Mouse (Mus musculus) forebrain, embryonic 12.5 days (tissue): ENCODE data around the gene Dusp23. TPM values are rescaled to one million over a fixed set of nuclear protein-coding genes. Genes with fewer than 3 reads are reported as not detected.

Experiments used
- ATAC-seq: fragments of 200-750 bp; cut with Nextera tagmentation; 2 replicates; pipeline ENCODE4 v1.8.0; 2017; ENCODE audit warnings: moderate TSS enrichment; ENCODE audit not compliant: low FRiP score
- H3K27ac ChIP-seq: fragments of 300-500 bp; sonication (generic); 2 replicates; pipeline ENCODE4 v1.5.1; 2016; ENCODE audit warnings: mild to moderate bottlenecking
- H3K27me3 ChIP-seq: fragments of 300-500 bp; sonication (generic); 2 replicates; pipeline ENCODE4 v1.6.1; 2016; ENCODE audit warnings: mild to moderate bottlenecking
- H3K36me3 ChIP-seq: fragments of 300-500 bp; sonication (generic); replicated peaks from 2 replicates; pipeline ENCODE4 v1.6.1; 2016; ENCODE audit warnings: mild to moderate bottlenecking
- H3K4me1 ChIP-seq: fragments of 300-500 bp; sonication (generic); 2 replicates; pipeline ENCODE4 v1.6.1; 2016
- H3K4me2 ChIP-seq: fragments of 300-500 bp; sonication (generic); 2 replicates; pipeline ENCODE4 v1.6.1; 2016; ENCODE audit warnings: mild to moderate bottlenecking, moderate library complexity
- H3K4me3 ChIP-seq: fragments of 300-500 bp; sonication (generic); replicated peaks from 2 replicates; pipeline ENCODE4 v1.5.1; 2016; ENCODE audit warnings: mild to moderate bottlenecking
- H3K9ac ChIP-seq: fragments of 300-500 bp; sonication (generic); 2 replicates; pipeline ENCODE4 v1.6.1; 2016; ENCODE audit warnings: mild to moderate bottlenecking
- H3K9me3 ChIP-seq: fragments of 300-500 bp; sonication (generic); 2 replicates; pipeline ENCODE4 v1.6.1; 2016
- WGBS: fragments of 180-500 bp; shearing (Covaris S2); methylation state at CpG from one replicate; pipeline ENCODE4 v1.1.7; 2016; 5-methylcytosine and 5-hydroxymethylcytosine counted together
- polyA plus RNA-seq: library from polyadenylated mRNA; unstranded; fragments of >200 nt; fragmentation: Nextera tagmentation; extraction: Ambion mirVana; gene quantifications from 2 replicates; pipeline ENCODE4 v1.2.1, GENCODE M21; 2016

The Dusp23 gene
- polyA plus RNA-seq, 1 experiment from 2014 or later = 6.1 TPM

DNA sequence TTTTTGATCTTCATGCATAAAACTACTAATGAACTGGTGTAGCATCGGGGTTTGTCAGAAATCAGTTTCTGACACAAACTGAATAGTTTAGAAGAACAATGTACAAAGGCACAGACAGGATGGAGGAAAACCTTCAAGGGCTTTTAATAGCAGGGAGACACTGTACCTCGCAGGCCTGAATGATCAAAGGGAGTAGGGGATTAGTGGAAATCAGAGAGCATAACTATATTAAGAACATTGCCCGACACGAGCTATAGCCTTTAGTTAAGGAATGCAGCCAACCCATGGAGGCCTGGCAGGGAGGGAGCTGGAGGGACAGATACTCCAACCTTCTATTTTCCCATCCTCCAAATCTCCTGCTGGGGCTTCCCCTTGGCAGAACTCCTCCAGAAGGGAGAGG, 14.5 kb upstream of the Dusp23 start:
- ATAC-seq = no peak
- H3K9me3 ChIP-seq = no peaks in the 10 kb centered on the region
- H3K4me1 ChIP-seq = 0 out of 2 replicates have a peak, but pooled peaks cover 3% of the 10 kb centered on the region
- no peak overlapping the region for H3K4me3 ChIP-seq
- no peaks in the 10 kb centered on the region for H3K27me3 ChIP-seq
- no peak overlapping the region for H3K4me2 ChIP-seq
- H3K27ac ChIP-seq = no peak overlapping the region
- 29% methylated on average over 4 of the region's 4 CpGs for WGBS
- H3K36me3 ChIP-seq = no peaks in the 10 kb centered on the region
- no peak overlapping the region for H3K9ac ChIP-seq

DNA sequence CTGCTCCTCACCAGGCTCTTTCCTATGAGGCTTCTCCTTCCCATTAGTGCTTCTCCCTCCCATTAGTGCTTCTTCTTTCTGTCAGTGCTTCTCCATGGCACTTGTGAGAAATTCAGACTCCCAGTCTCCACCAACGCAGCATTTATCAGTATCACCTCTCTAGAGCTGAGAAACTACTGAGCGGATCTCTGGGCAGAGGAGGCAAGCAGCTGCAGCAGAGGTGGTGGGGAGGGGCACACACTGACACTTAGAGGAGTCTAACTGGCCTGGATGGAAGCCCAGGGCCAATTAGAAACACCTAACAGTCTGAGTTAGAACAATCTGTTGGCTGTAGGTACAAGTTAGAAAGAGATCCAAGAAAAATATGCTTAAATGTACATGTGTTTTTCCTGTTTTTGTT, 6.0 kb upstream of the Dusp23 start:
- no peaks in the 10 kb centered on the region for H3K36me3 ChIP-seq
- no peaks in the 10 kb centered on the region for H3K4me1 ChIP-seq
- H3K4me3 ChIP-seq = no peak overlapping the region
- 0 out of 2 replicates have a peak, but pooled peaks cover 6% of the 10 kb centered on the region for H3K27me3 ChIP-seq
- no peaks in the 10 kb centered on the region for H3K9me3 ChIP-seq
- no peak overlapping the region for H3K27ac ChIP-seq
- no peak for ATAC-seq
- 69% methylated on average over 2 of the region's 2 CpGs for WGBS
- H3K4me2 ChIP-seq = no peak overlapping the region
- no peak overlapping the region for H3K9ac ChIP-seq

GRCm38 (mm10) chr1:172637801-172638200, 5.0 kb upstream of the Dusp23 start:
- H3K4me1 ChIP-seq = no peaks in the 10 kb centered on the region
- H3K4me2 ChIP-seq = no peak overlapping the region
- H3K9ac ChIP-seq = no peak overlapping the region
- no peaks in the 10 kb centered on the region for H3K9me3 ChIP-seq
- H3K27ac ChIP-seq = no peak overlapping the region
- 83% methylated on average over 4 of the region's 4 CpGs for WGBS
- ATAC-seq = no peak
- H3K4me3 ChIP-seq = no peak overlapping the region
- H3K36me3 ChIP-seq = no peaks in the 10 kb centered on the region
- H3K27me3 ChIP-seq = 0 out of 2 replicates have a peak, but pooled peaks cover 6% of the 10 kb centered on the region

DNA sequence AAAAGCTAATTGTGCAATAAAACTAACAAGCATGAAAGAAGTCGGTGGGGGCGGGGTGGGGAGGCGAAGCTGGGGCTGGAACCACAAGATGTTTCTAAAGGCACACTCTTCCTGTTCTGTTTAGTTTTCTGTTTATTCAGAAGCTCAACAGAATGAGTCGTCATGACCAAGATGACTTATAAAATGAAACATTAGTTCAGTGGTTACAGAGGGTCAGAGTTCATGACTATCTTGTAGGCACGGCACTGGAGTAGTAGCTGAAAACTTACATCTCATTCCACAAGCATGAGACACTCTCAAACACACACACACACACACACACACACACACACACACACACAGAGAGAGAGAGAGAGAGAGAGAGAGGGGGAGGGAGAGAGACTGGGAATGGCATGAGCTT, 3.5 kb upstream of the Dusp23 start:
- H3K4me3 ChIP-seq = no peak overlapping the region
- H3K9ac ChIP-seq = no peak overlapping the region
- H3K36me3 ChIP-seq = no peaks in the 10 kb centered on the region
- no peak for ATAC-seq
- H3K9me3 ChIP-seq = no peaks in the 10 kb centered on the region
- no peaks in the 10 kb centered on the region for H3K4me1 ChIP-seq
- H3K27me3 ChIP-seq = 0 out of 2 replicates have a peak, but pooled peaks cover 6% of the 10 kb centered on the region
- H3K27ac ChIP-seq = no peak overlapping the region
- no peak overlapping the region for H3K4me2 ChIP-seq
- WGBS = 91% methylated on average over 5 of the region's 5 CpGs

- no peak for ATAC-seq
- 0 out of 2 replicates have a peak, but pooled peaks cover 6% of the 10 kb centered on the region for H3K27me3 ChIP-seq
- no peaks in the 10 kb centered on the region for H3K36me3 ChIP-seq
- H3K4me2 ChIP-seq = no peak overlapping the region
- no peaks in the 10 kb centered on the region for H3K4me1 ChIP-seq
- no peak overlapping the region for H3K27ac ChIP-seq
- no peak overlapping the region for H3K9ac ChIP-seq
- no peaks in the 10 kb centered on the region for H3K9me3 ChIP-seq
- no peak overlapping the region for H3K4me3 ChIP-seq
- 73% methylated on average over 4 of the region's 4 CpGs for WGBS
These were observed 2.5 kb upstream of the Dusp23 start for GRCm38 (mm10) chr1:172635258-172635657.

- Histone ChIP-seq H3K9ac (no peak overlapping the region), H3K27ac (no peak overlapping the region), H3K36me3 (no peaks in the 10 kb centered on the region), H3K4me3 (no peak overlapping the region), H3K4me2 (no peak overlapping the region), H3K9me3 (no peaks in the 10 kb centered on the region), H3K4me1 (no peaks in the 10 kb centered on the region), H3K27me3 (0 out of 2 replicates have a peak, but pooled peaks cover 6% of the 10 kb centered on the region)
- WGBS = 92% methylated on average over 2 of the region's 2 CpGs
- ATAC-seq = no peak
These were observed 1.4 kb upstream of the Dusp23 start for GRCm38 (mm10) chr1:172634136-172634535.

- WGBS = 89% methylated on average over 5 of the region's 5 CpGs
- Histone ChIP-seq H3K4me3 (no peak overlapping the region), H3K4me2 (no peak overlapping the region)
These were observed 1.0 kb downstream of the Dusp23 start for GRCm38 (mm10) chr1:172631721-172632120.

GRCm38 (mm10) chr1:172629831-172630230, 2.9 kb downstream of the Dusp23 start:
- Histone ChIP-seq H3K27ac (no peak overlapping the region), H3K4me1 (no peaks in the 10 kb centered on the region), H3K4me3 (no peak overlapping the region), H3K27me3 (0 out of 2 replicates have a peak, but pooled peaks cover 4% of the 10 kb centered on the region), H3K36me3 (no peaks in the 10 kb centered on the region), H3K9me3 (no peaks in the 10 kb centered on the region), H3K4me2 (no peak overlapping the region), H3K9ac (no peak overlapping the region)
- no peak for ATAC-seq
- WGBS = 80% methylated on average over 7 of the region's 7 CpGs

More at GRCm38 (mm10) chr1:172631721-172632120, 1.0 kb downstream of the Dusp23 start:
- Histone ChIP-seq H3K9ac (no peak overlapping the region), H3K4me1 (no peaks in the 10 kb centered on the region), H3K27ac (no peak overlapping the region), H3K9me3 (no peaks in the 10 kb centered on the region), H3K36me3 (no peaks in the 10 kb centered on the region), H3K27me3 (0 out of 2 replicates have a peak, but pooled peaks cover 6% of the 10 kb centered on the region)
- no peak for ATAC-seq

- Histone ChIP-seq H3K27ac (no peak overlapping the region), H3K4me1 (no peaks in the 10 kb centered on the region), H3K9me3 (no peaks in the 10 kb centered on the region), H3K36me3 (no peaks in the 10 kb centered on the region), H3K4me2 (no peak overlapping the region), H3K27me3 (no peaks in the 10 kb centered on the region), H3K4me3 (no peak overlapping the region), H3K9ac (no peak overlapping the region)
- ATAC-seq = no peak
- 88% methylated on average over 3 of the region's 3 CpGs for WGBS
These were observed 6.5 kb downstream of the Dusp23 start for GRCm38 (mm10) chr1:172626306-172626705.

DNA sequence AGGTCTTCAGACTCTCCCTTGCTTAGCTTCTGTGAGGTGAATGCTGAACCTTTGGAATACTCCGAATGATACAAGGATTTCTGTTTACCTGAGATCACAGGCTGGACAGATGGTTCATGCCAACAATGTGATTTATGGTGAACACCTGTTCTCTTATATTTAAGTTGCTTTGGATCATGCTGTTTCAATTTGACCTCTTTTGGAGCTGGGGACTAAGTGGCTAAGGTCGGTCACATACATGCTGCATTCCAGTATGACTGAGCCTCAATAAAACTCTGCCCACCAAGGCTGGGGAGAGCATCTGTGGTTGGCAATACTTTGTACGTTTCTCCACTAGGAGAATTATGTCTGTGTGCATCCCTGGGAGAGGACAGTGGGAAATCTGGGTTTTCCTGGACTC, 8.7 kb downstream of the Dusp23 start:
- 77% methylated on average over 3 of the region's 3 CpGs for WGBS
- no peaks in the 10 kb centered on the region for H3K27me3 ChIP-seq
- no peak overlapping the region for H3K9ac ChIP-seq
- H3K4me3 ChIP-seq = no peak overlapping the region
- no peak overlapping the region for H3K4me2 ChIP-seq
- no peaks in the 10 kb centered on the region for H3K36me3 ChIP-seq
- H3K27ac ChIP-seq = no peak overlapping the region
- no peaks in the 10 kb centered on the region for H3K4me1 ChIP-seq
- H3K9me3 ChIP-seq = no peaks in the 10 kb centered on the region
- ATAC-seq = no peak

- Histone ChIP-seq H3K4me1 (no peaks in the 10 kb centered on the region), H3K9ac (no peak overlapping the region), H3K27me3 (no peaks in the 10 kb centered on the region), H3K27ac (no peak overlapping the region), H3K36me3 (no peaks in the 10 kb centered on the region), H3K4me2 (no peak overlapping the region), H3K4me3 (no peak overlapping the region), H3K9me3 (no peaks in the 10 kb centered on the region)
- no peak for ATAC-seq
- WGBS = 78% methylated on average over 5 of the region's 5 CpGs
These were observed 9.2 kb downstream of the Dusp23 start for GRCm38 (mm10) chr1:172623599-172623998.

DNA sequence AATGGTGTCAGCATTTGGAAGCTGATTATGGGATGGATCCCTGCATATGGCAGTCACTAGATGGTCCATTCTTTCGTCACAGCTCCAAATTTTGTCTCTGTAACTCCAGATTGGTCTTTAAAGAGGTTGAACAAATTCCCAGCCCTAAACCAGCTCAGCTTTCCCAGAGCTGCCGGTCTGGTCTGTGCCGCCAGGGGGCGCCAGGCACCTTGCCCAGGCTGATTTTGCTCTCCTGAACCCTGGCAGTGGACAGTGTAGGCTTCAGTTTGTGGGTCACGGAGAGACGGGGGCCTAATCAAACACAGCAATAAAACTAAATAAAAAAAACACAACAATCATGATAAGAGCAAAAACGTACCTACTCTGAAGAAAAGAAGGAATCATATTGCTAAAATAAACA, 13.5 kb downstream of the Dusp23 start:
- H3K9ac ChIP-seq = no peak overlapping the region
- H3K9me3 ChIP-seq = no peaks in the 10 kb centered on the region
- no peaks in the 10 kb centered on the region for H3K36me3 ChIP-seq
- H3K4me3 ChIP-seq = no peak overlapping the region
- no peak for ATAC-seq
- 17% methylated on average over 7 of the region's 7 CpGs for WGBS
- H3K4me1 ChIP-seq = peaks cover 14% of the 10 kb centered on the region
- H3K4me2 ChIP-seq = no peak overlapping the region
- H3K27me3 ChIP-seq = no peaks in the 10 kb centered on the region
- H3K27ac ChIP-seq = no peak overlapping the region

DNA sequence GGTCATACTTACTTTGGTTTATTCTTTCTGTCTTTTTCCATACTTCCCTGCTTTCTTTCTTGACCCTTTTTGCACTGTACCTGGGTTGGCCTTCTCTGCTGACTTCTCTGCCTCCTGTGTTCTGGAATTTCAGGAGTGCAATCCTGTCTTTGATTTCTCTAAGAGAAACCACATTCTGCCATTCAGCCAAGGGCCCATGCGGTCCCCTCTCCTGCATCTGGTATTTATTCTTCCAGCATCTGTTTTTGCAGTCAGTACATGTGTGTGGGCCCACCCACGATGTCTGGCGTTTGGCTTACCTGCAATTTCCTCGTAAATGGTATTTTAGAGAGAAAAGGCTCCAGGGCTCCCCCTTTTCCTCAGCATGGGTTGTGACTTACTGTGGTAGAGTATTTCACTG, 14.6 kb downstream of the Dusp23 start:
- H3K36me3 ChIP-seq = no peaks in the 10 kb centered on the region
- H3K4me2 ChIP-seq = no peak overlapping the region
- no peak overlapping the region for H3K9ac ChIP-seq
- ATAC-seq = no peak
- no peak overlapping the region for H3K4me3 ChIP-seq
- H3K27ac ChIP-seq = no peak overlapping the region
- no peaks in the 10 kb centered on the region for H3K9me3 ChIP-seq
- WGBS = 73% methylated on average over 4 of the region's 4 CpGs
- H3K4me1 ChIP-seq = peaks cover 14% of the 10 kb centered on the region
- no peaks in the 10 kb centered on the region for H3K27me3 ChIP-seq
